Mouse (Mus musculus) brain, embryonic 14.5 days (tissue): ENCODE data around the gene Lrrc74a.

ENCODE experiments used
- CTCF ChIP-seq: fragments of 200-500 bp; IDR thresholded peaks from 2 replicates; pipeline ENCODE4 v1.5.1; 2012; ENCODE audit warnings: inconsistent platforms, mild to moderate bottlenecking, moderate library complexity, borderline replicate concordance; ENCODE audit not compliant: insufficient read depth, insufficient read length; ENCODE audit errors: extremely low read depth
- POLR2A ChIP-seq: fragments of 200-500 bp; IDR thresholded peaks from 2 replicates; pipeline ENCODE4 v1.6.1; 2012; ENCODE audit warnings: mild to moderate bottlenecking, inconsistent platforms, borderline replicate concordance; ENCODE audit not compliant: poor library complexity, insufficient read depth, insufficient read length, severe bottlenecking; ENCODE audit errors: extremely low read depth

GRCm38 (mm10) chr12:86801148-86802004 is 67.2 kb downstream of the Lrrc74a start:
- TF ChIP-seq POLR2A: no peak
- no peak for TF ChIP-seq CTCF
